Mouse (Mus musculus): Measurements from ENCODE around the gene Adgrv1. TPM values are rescaled to one million over a fixed set of nuclear protein-coding genes. Genes with fewer than 3 reads are reported as not detected.
A peak's percentile ranks its signal among the peaks of the same experiment; 100 is the strongest.

Gene Adgrv1
- polyA plus RNA-seq, 1 experiment from 2014 or later = 0.76 TPM

DNA sequence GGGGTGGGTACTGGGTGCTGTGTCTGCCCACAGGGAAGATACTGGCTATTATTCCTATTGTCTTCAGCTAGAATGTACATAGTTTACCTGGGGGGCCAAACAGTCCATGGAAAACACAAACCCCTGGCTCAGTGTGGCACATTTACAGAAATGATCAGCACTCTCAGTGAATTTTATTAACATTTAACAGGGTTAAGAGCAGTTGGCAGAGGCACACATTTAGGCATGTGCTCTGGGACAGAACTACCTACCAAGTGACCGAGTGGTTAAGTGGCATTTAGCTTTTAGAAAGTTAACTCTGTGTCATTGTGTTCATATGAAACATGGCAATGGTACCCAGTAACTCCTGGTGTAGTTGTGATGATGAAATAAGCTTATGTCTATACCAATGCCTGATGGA, 304.8 kb downstream of the Adgrv1 start:
- Histone ChIP-seq H3K27ac (no peak overlapping the region), H3K36me3 (no peaks in the 10 kb centered on the region), H3K9ac (no peak overlapping the region), H3K4me2 (no peak overlapping the region), H3K4me1 (replicated peaks) (no peaks in the 10 kb centered on the region), H3K27me3 (no peaks in the 10 kb centered on the region), H3K4me3 (no peak overlapping the region), H3K9me3 (replicated peaks) (no peaks in the 10 kb centered on the region)
- no peak for ATAC-seq (replicated peaks; ENCODE audit: insufficient number of reproducible peaks, insufficient read depth, low FRiP score, low read depth)
- WGBS = 80% methylated on average over 1 of the region's 1 CpGs

DNA sequence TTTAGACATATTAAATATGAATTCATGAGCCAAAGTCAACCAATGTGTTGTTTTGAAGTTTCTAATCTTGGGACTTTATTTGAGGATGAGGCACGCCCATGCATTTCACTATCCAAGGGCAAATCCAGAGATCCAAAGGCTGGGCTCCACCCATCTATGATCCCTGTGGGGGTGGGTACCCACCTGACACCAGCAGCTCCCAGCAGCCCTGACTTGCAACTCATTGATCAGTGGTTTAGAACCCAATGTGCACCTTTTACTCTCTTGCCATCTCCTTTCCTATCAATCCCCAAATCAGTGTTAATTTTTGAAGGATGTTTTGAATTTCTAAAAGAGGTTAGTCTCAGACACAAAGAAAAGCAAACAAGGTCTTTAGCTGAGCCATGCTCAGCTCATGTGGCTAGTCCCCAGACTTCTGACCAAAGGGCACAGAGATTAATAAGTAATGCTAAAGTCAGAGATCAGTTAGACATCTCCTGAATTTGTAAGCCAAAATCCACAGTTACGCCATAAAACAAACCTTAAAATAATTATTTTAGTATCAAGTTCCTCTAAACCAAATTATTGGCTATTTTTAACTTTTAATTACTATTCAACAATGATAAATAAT, 307.2 kb downstream of the Adgrv1 start:
- no peaks in the 10 kb centered on the region for H3K9me3 ChIP-seq (replicated peaks)
- ATAC-seq (replicated peaks; ENCODE audit: insufficient number of reproducible peaks, insufficient read depth, low FRiP score, low read depth) = no peak
- no peak overlapping the region for H3K4me3 ChIP-seq
- 85% methylated on average over 2 of the region's 2 CpGs for WGBS
- H3K27ac ChIP-seq = no peak overlapping the region
- no peaks in the 10 kb centered on the region for H3K4me1 ChIP-seq (replicated peaks)
- no peaks in the 10 kb centered on the region for H3K36me3 ChIP-seq
- H3K4me2 ChIP-seq = no peak overlapping the region
- no peak overlapping the region for H3K9ac ChIP-seq
- H3K27me3 ChIP-seq = no peaks in the 10 kb centered on the region

- 82% methylated on average over 3 of the region's 3 CpGs for WGBS
- H3K9me3 ChIP-seq (replicated peaks) = no peaks in the 10 kb centered on the region
- H3K4me3 ChIP-seq = no peak overlapping the region
- no peaks in the 10 kb centered on the region for H3K4me1 ChIP-seq (replicated peaks)
- no peak overlapping the region for H3K9ac ChIP-seq
- H3K36me3 ChIP-seq = no peaks in the 10 kb centered on the region
- H3K4me2 ChIP-seq = no peak overlapping the region
- no peaks in the 10 kb centered on the region for H3K27me3 ChIP-seq
- ATAC-seq (replicated peaks; ENCODE audit: insufficient number of reproducible peaks, insufficient read depth, low FRiP score, low read depth) = no peak
- no peak overlapping the region for H3K27ac ChIP-seq
These were observed 309.2 kb downstream of the Adgrv1 start for GRCm38 (mm10) chr13:81323546-81324316.

DNA sequence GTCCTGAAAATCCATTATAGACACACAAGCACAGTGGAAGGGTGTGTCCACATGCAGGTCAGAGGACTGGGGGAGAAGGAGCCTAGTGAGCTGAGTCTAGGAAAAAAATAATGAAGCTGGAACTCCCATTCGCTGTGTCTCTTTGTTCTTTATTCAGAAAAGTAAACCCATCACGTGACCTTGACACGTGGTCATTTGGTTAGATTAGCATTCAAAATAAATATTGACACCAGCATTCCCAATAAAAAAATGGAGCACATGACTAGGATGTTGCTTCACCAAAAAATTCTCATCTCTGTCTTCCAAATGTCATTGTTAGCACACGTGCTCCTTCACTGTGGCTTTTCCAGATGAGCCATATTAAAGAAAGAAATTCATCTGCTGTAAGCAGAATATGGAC, 316.4 kb downstream of the Adgrv1 start:
- H3K4me2 ChIP-seq = no peak overlapping the region
- 0 out of 2 replicates have a peak, but pooled peaks cover 5% of the 10 kb centered on the region for H3K4me1 ChIP-seq (replicated peaks)
- no peak for ATAC-seq (replicated peaks; ENCODE audit: insufficient number of reproducible peaks, insufficient read depth, low FRiP score, low read depth)
- H3K4me3 ChIP-seq = no peak overlapping the region
- H3K9me3 ChIP-seq (replicated peaks) = no peaks in the 10 kb centered on the region
- no peak overlapping the region for H3K9ac ChIP-seq
- 84% methylated on average over 4 of the region's 4 CpGs for WGBS
- H3K27me3 ChIP-seq = no peaks in the 10 kb centered on the region
- H3K27ac ChIP-seq = no peak overlapping the region
- no peaks in the 10 kb centered on the region for H3K36me3 ChIP-seq

GRCm38 (mm10) chr13:81314306-81315120, 318.4 kb downstream of the Adgrv1 start:
- WGBS = 47% methylated on average over 7 of the region's 7 CpGs
- Histone ChIP-seq H3K4me1 (replicated peaks) (0 out of 2 replicates have a peak, but pooled peaks cover 5% of the 10 kb centered on the region), H3K4me3 (no peak overlapping the region), H3K9me3 (replicated peaks) (no peaks in the 10 kb centered on the region), H3K4me2 (no peak overlapping the region), H3K27me3 (no peaks in the 10 kb centered on the region), H3K36me3 (no peaks in the 10 kb centered on the region), H3K9ac (no peak overlapping the region), H3K27ac (peak overlapping the region; percentile 37; the same call in 1 of the 2 replicates)
- ATAC-seq (replicated peaks; ENCODE audit: insufficient number of reproducible peaks, insufficient read depth, low FRiP score, low read depth) = no peak; the same call in 1 of the 2 replicates

DNA sequence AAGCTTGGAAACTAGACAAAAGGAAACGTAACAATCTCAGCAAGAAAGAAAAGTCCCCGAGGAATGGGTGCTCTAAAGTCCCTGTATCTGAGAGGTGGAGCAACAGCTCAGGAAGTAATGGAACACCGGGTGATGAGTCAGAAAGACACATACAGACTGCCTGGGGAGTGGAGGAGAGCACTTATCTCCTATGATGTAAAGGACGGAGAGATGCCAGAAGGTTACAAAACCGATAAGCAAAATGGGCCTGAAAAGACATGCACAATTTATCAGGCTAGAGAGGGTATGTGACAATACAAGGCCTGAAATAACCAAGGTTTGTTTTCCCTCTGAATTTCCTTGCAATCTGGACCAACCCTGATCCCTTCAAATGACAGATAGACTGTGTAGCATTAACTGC, 320.8 kb downstream of the Adgrv1 start:
- H3K9me3 ChIP-seq (replicated peaks) = no peaks in the 10 kb centered on the region
- H3K4me3 ChIP-seq = no peak overlapping the region
- no peak overlapping the region for H3K27ac ChIP-seq
- H3K9ac ChIP-seq = no peak overlapping the region
- no peak for ATAC-seq (replicated peaks; ENCODE audit: insufficient number of reproducible peaks, insufficient read depth, low FRiP score, low read depth)
- no peaks in the 10 kb centered on the region for H3K27me3 ChIP-seq
- WGBS = 33% methylated on average over 5 of the region's 5 CpGs
- no peaks in the 10 kb centered on the region for H3K36me3 ChIP-seq
- H3K4me2 ChIP-seq = no peak overlapping the region
- 0 out of 2 replicates have a peak, but pooled peaks cover 3% of the 10 kb centered on the region for H3K4me1 ChIP-seq (replicated peaks)

- H3K9ac ChIP-seq = no peak overlapping the region
- H3K27me3 ChIP-seq = no peaks in the 10 kb centered on the region
- H3K4me3 ChIP-seq = no peak overlapping the region
- H3K9me3 ChIP-seq (replicated peaks) = no peaks in the 10 kb centered on the region
- 72% methylated on average over 1 of the region's 1 CpGs for WGBS
- no peak for ATAC-seq (replicated peaks; ENCODE audit: insufficient number of reproducible peaks, insufficient read depth, low FRiP score, low read depth)
- no peaks in the 10 kb centered on the region for H3K36me3 ChIP-seq
- H3K4me1 ChIP-seq (replicated peaks) = no peaks in the 10 kb centered on the region
- H3K27ac ChIP-seq = no peak overlapping the region
- no peak overlapping the region for H3K4me2 ChIP-seq
These were observed 332.1 kb downstream of the Adgrv1 start for GRCm38 (mm10) chr13:81300851-81301250.

DNA sequence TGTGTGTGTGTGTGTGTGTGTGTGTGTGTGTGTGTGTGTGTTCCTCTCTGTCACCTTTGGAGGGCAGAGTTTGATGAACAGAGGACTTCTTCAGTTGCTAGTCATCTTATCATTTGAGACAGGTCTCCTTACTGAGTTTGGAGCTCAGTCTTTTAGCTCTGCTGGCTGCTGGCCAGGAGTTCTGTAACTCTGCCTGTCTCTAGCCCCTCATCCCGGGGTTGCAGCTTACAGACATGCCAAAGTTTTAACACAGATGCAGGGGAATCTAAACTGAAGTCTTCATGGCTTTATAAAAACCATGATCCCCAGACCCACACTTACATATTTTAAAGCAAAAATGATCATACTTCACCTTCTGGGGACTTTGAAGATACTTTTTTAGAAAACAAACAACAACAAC, 338.8 kb downstream of the Adgrv1 start:
- Histone ChIP-seq H3K4me2 (no peak overlapping the region), H3K4me3 (no peak overlapping the region), H3K9ac (no peak overlapping the region), H3K27ac (no peak overlapping the region), H3K36me3 (no peaks in the 10 kb centered on the region), H3K4me1 (replicated peaks) (no peaks in the 10 kb centered on the region), H3K27me3 (no peaks in the 10 kb centered on the region), H3K9me3 (replicated peaks) (no peaks in the 10 kb centered on the region)
- WGBS = 28% methylated on average over 1 of the region's 1 CpGs
- ATAC-seq (replicated peaks; ENCODE audit: insufficient number of reproducible peaks, insufficient read depth, low FRiP score, low read depth) = no peak

DNA sequence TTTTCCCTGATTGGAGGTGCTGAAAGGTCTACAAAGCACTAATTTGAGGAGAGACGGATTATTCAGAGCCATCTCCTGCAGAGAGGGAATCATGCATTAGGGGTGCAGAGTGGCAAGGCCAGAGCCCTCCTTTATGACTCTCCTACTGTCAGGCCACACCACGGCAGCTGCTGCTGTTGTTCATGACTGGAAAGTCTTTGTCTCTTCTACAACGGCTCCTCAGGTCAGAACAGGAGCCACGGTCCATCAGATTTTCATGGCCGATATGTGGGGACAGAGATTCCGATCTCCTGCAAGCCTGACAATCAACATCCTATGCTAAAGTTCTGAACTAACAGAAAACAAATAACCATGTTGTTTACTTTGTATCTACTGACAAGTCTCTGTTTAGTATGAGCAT, 350.8 kb downstream of the Adgrv1 start:
- no peak overlapping the region for H3K27ac ChIP-seq
- no peaks in the 10 kb centered on the region for H3K4me1 ChIP-seq (replicated peaks)
- H3K27me3 ChIP-seq = no peaks in the 10 kb centered on the region
- H3K9ac ChIP-seq = no peak overlapping the region
- 76% methylated on average over 6 of the region's 6 CpGs for WGBS
- no peak for ATAC-seq (replicated peaks; ENCODE audit: insufficient number of reproducible peaks, insufficient read depth, low FRiP score, low read depth)
- no peak overlapping the region for H3K4me2 ChIP-seq
- no peaks in the 10 kb centered on the region for H3K36me3 ChIP-seq
- no peak overlapping the region for H3K4me3 ChIP-seq
- H3K9me3 ChIP-seq (replicated peaks) = no peaks in the 10 kb centered on the region

- no peak overlapping the region for H3K4me2 ChIP-seq
- WGBS = 96% methylated on average over 1 of the region's 1 CpGs
- no peak overlapping the region for H3K27ac ChIP-seq
- no peaks in the 10 kb centered on the region for H3K36me3 ChIP-seq
- no peak for ATAC-seq (replicated peaks; ENCODE audit: insufficient number of reproducible peaks, insufficient read depth, low FRiP score, low read depth)
- no peak overlapping the region for H3K9ac ChIP-seq
- no peaks in the 10 kb centered on the region for H3K27me3 ChIP-seq
- H3K4me3 ChIP-seq = no peak overlapping the region
- no peaks in the 10 kb centered on the region for H3K9me3 ChIP-seq (replicated peaks)
- H3K4me1 ChIP-seq (replicated peaks) = no peaks in the 10 kb centered on the region
These were observed 352.2 kb downstream of the Adgrv1 start for GRCm38 (mm10) chr13:81280650-81281229.

GRCm38 (mm10) chr13:81279351-81279736, 353.6 kb downstream of the Adgrv1 start:
- ATAC-seq (replicated peaks; ENCODE audit: insufficient number of reproducible peaks, insufficient read depth, low FRiP score, low read depth) = no peak
- no peaks in the 10 kb centered on the region for H3K27me3 ChIP-seq
- WGBS = 68% methylated on average over 5 of the region's 5 CpGs
- H3K4me2 ChIP-seq = no peak overlapping the region
- no peak overlapping the region for H3K9ac ChIP-seq
- no peaks in the 10 kb centered on the region for H3K4me1 ChIP-seq (replicated peaks)
- no peak overlapping the region for H3K4me3 ChIP-seq
- H3K9me3 ChIP-seq (replicated peaks) = no peaks in the 10 kb centered on the region
- no peaks in the 10 kb centered on the region for H3K36me3 ChIP-seq
- H3K27ac ChIP-seq = no peak overlapping the region
